Mouse (Mus musculus): Measurements from ENCODE around the gene Hif3a.

DNA sequence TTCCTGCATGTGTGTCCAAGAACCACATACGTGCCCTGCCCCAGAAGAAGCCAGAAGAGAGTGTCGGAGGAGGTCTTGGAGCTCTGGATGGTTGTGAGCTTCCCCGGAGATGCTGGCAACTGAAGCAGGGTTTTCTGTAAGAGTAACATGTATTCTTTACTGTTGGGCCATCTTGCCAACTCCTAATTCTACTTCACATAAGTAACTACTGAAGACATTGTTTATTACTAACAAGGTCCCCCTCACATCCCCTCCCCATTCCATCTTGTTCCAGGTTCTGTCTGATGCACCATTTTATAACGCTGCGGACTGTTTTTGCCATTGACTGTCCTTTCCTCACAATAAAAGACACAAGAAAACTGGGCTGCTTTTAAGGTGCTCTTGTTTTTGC lies 11.3 kb upstream of the Hif3a start:
- no peak for TF ChIP-seq USF1 (IDR thresholded peaks at IDR 0.05; ENCODE audit: low read depth, low read length)
- no peak for TF ChIP-seq CTCF (IDR thresholded peaks at IDR 0.05 in 2 of 3, conservative IDR thresholded peaks at IDR 0.05 in 1 of 3; ENCODE audit: control insufficient read depth in 1 of 3, insufficient read depth in 1 of 3, low read depth in 2 of 3, low read length in 3 of 3, poor library complexity in 1 of 3, severe bottlenecking in 1 of 3)
- no peak for TF ChIP-seq MAFK (IDR thresholded peaks at IDR 0.05; ENCODE audit: borderline replicate concordance, low read depth, low read length)
- no peak for TF ChIP-seq POLR2AphosphoS2 (IDR thresholded peaks at IDR 0.05; ENCODE audit: low read length)
- no peak for TF ChIP-seq CHD1 (IDR thresholded peaks at IDR 0.05; ENCODE audit: low read depth, low read length)

Measured in MEL (cell line).